ENCODE assay signal across 9 mouse cellular contexts in genomic region chr11:119928023-119928681, GRCm38 (mm10). TPM values are rescaled to one million over a fixed set of nuclear protein-coding genes. Genes with fewer than 3 reads are reported as not detected.
DNase-seq lines count a peak whose midpoint lies in the region; ATAC-seq lines count a peak whose summit lies in the region.
"Had no signal": no experiment of that assay in that cellular context is flagged by ENCODE, and none has a peak within 500 bp of the region (broad histone marks: within the 10 kb centered on the region; RNA-seq: fewer than 3 reads in every experiment).

No protein-coding gene starts in this region.

- peak; percentile 43 for DNase-seq in adrenal gland, postnatal 14 days
- no peak for DNase-seq in adrenal gland, postnatal 10 days
- DNase-seq in heart, embryonic 10.5 days (ENCODE audit: low spot score): no peak
- peak; percentile 72 to 77 for DNase-seq in right cerebral cortex, postnatal 10 days (ENCODE audit: low spot score in 2 of 2)
- no peak for DNase-seq in midbrain, embryonic 11.5 days (ENCODE audit: low spot score, missing footprints)

- no peaks in the 10 kb centered on the region; the same call in 1 of the 2 replicates for H3K27me3 ChIP-seq in heart, embryonic 10.5 days (ENCODE audit: insufficient read depth, poor library complexity, severe bottlenecking)
- H3K27me3 ChIP-seq in liver, embryonic 12.5 days (replicated peaks): no peaks in the 10 kb centered on the region
- H3K27me3 ChIP-seq in forebrain, embryonic 15.5 days: no peaks in the 10 kb centered on the region
- no peaks in the 10 kb centered on the region for H3K27me3 ChIP-seq in midbrain, embryonic 11.5 days (ENCODE audit: control insufficient read depth, insufficient read depth, low read length)
- H3K27me3 ChIP-seq: hindbrain, embryonic 15.5 days had no signal

- H3K9ac ChIP-seq in liver, embryonic 12.5 days: 0 out of 2 replicates have a peak overlapping the region, but pooled peaks have one; percentile 3
- no peak overlapping the region for H3K9ac ChIP-seq in forebrain, embryonic 15.5 days (replicated peaks)
- H3K9ac ChIP-seq in midbrain, embryonic 11.5 days (ENCODE audit: low read length): no peak overlapping the region
- H3K9ac ChIP-seq: hindbrain, embryonic 15.5 days had no signal

- H3K36me3 ChIP-seq in heart, embryonic 10.5 days: no peaks in the 10 kb centered on the region
- H3K36me3 ChIP-seq in liver, embryonic 12.5 days: no peaks in the 10 kb centered on the region
- no peaks in the 10 kb centered on the region for H3K36me3 ChIP-seq in forebrain, embryonic 15.5 days
- H3K36me3 ChIP-seq in midbrain, embryonic 11.5 days (ENCODE audit: control insufficient read depth, insufficient read depth, low read length): no peaks in the 10 kb centered on the region
- H3K36me3 ChIP-seq: hindbrain, embryonic 15.5 days had no signal

- H3K4me1 ChIP-seq in heart, embryonic 10.5 days: peaks cover 21% of the 10 kb centered on the region
- peaks cover 5% of the 10 kb centered on the region; the same call in 1 of the 2 replicates for H3K4me1 ChIP-seq in liver, embryonic 12.5 days
- 0 out of 2 replicates have a peak, but pooled peaks cover 2% of the 10 kb centered on the region for H3K4me1 ChIP-seq in forebrain, embryonic 15.5 days
- H3K4me1 ChIP-seq in midbrain, embryonic 11.5 days (ENCODE audit: control insufficient read depth, insufficient read depth, low read length): no peaks in the 10 kb centered on the region
- H3K4me1 ChIP-seq: hindbrain, embryonic 15.5 days had no signal

- peak overlapping the region; percentile 28 for H3K4me3 ChIP-seq in heart, embryonic 10.5 days
- H3K4me3 ChIP-seq in liver, embryonic 12.5 days: peak overlapping the region; percentile 22
- no peak overlapping the region for H3K4me3 ChIP-seq in forebrain, embryonic 15.5 days
- H3K4me3 ChIP-seq in midbrain, embryonic 11.5 days (ENCODE audit: low read depth, low read length): no peak overlapping the region
- H3K4me3 ChIP-seq: hindbrain, embryonic 15.5 days had no signal

- 55% methylated on average over 16 of the region's 16 CpGs for WGBS in heart, embryonic 10.5 days
- 17% methylated on average over 16 of the region's 16 CpGs for WGBS in liver, embryonic 12.5 days (ENCODE audit: insufficient replicate concordance)
- 75% methylated on average over 16 of the region's 16 CpGs for WGBS in forebrain, embryonic 15.5 days
- 72% methylated on average over 16 of the region's 16 CpGs for WGBS in midbrain, embryonic 11.5 days

- no peak overlapping the region for H3K27ac ChIP-seq in heart, embryonic 10.5 days
- H3K27ac ChIP-seq in liver, embryonic 12.5 days: no peak overlapping the region
- H3K27ac ChIP-seq in forebrain, embryonic 15.5 days (replicated peaks): no peak overlapping the region
- no peak overlapping the region for H3K27ac ChIP-seq in midbrain, embryonic 11.5 days (ENCODE audit: low read depth, low read length)
- H3K27ac ChIP-seq: hindbrain, embryonic 15.5 days had no signal

- H3K4me2 ChIP-seq in liver, embryonic 12.5 days: peak overlapping the region; percentile 49
- no peak overlapping the region for H3K4me2 ChIP-seq in forebrain, embryonic 15.5 days (replicated peaks)
- no peak overlapping the region for H3K4me2 ChIP-seq in midbrain, embryonic 11.5 days
- H3K4me2 ChIP-seq: hindbrain, embryonic 15.5 days had no signal

- no peaks in the 10 kb centered on the region for H3K9me3 ChIP-seq in heart, embryonic 10.5 days
- H3K9me3 ChIP-seq in liver, embryonic 12.5 days (replicated peaks): 0 out of 2 replicates have a peak, but pooled peaks cover 4% of the 10 kb centered on the region
- no peaks in the 10 kb centered on the region for H3K9me3 ChIP-seq in forebrain, embryonic 15.5 days
- H3K9me3 ChIP-seq in midbrain, embryonic 11.5 days (ENCODE audit: control insufficient read depth, low read length): no peaks in the 10 kb centered on the region
- H3K9me3 ChIP-seq: hindbrain, embryonic 15.5 days had no signal

- peak; percentile 90 for ATAC-seq in CD4-positive, CD25-positive, alpha-beta regulatory T cell, adult 4 months
- ATAC-seq in liver, embryonic 12.5 days: no peak
- no peak for ATAC-seq in forebrain, embryonic 15.5 days (replicated peaks)
- no peak for ATAC-seq in midbrain, embryonic 11.5 days (ENCODE audit: low FRiP score)

RNA-seq across cellular contexts. Expression of gene Baiap2, which starts 14.4 kb away (rescaled TPM):
- 20.8 TPM in 2 replicates for total RNA-seq in adrenal gland, postnatal 14 days (2021)
- 10 to 100 TPM; 18.9 to 21.3 TPM for total RNA-seq in adrenal gland, postnatal 10 days (2021)
- polyA plus RNA-seq in CD4-positive, CD25-positive, alpha-beta regulatory T cell, adult 4 months (2017; shearing (Covaris generic)): 10 to 100 TPM in 1 of 2 experiments, 1 to 10 TPM in 1; 7.9 to 11.5 TPM
- polyA plus RNA-seq in heart, embryonic 10.5 days (2016; fragmentation: Nextera tagmentation; extraction: Ambion mirVana): 11.6 and 13.1 TPM in 2 replicates
- polyA plus RNA-seq in liver, embryonic 12.5 days (2016; fragmentation: Nextera tagmentation; extraction: Ambion mirVana): 6.2 and 7.0 TPM in 2 replicates
- 28.1 and 34.0 TPM in 2 replicates for polyA plus RNA-seq in forebrain, embryonic 15.5 days (2015; fragmentation: Nextera tagmentation; extraction: Ambion mirVana)
- 9.0 and 9.8 TPM in 2 replicates for polyA plus RNA-seq in midbrain, embryonic 11.5 days (2014; fragmentation: Nextera tagmentation; extraction: Ambion mirVana)

RNA-seq across cellular contexts. Expression of gene Chmp6, which starts 14.9 kb away (rescaled TPM):
- total RNA-seq in adrenal gland, postnatal 14 days (2021): 31.0 and 37.3 TPM in 2 replicates
- 10 to 100 TPM; 34.7 to 40.0 TPM for total RNA-seq in adrenal gland, postnatal 10 days (2021)
- 10 to 100 TPM; 46.8 to 64.7 TPM for polyA plus RNA-seq in CD4-positive, CD25-positive, alpha-beta regulatory T cell, adult 4 months (2017; shearing (Covaris generic))
- polyA plus RNA-seq in heart, embryonic 10.5 days (2016; fragmentation: Nextera tagmentation; extraction: Ambion mirVana): 86.7 and 96.6 TPM in 2 replicates
- 45.9 and 48.6 TPM in 2 replicates for polyA plus RNA-seq in liver, embryonic 12.5 days (2016; fragmentation: Nextera tagmentation; extraction: Ambion mirVana)
- polyA plus RNA-seq in forebrain, embryonic 15.5 days (2015; fragmentation: Nextera tagmentation; extraction: Ambion mirVana): 94.2 and 95.7 TPM in 2 replicates
- polyA plus RNA-seq in midbrain, embryonic 11.5 days (2014; fragmentation: Nextera tagmentation; extraction: Ambion mirVana): 85.4 and 91.8 TPM in 2 replicates

Comparison
In these comparisons a context has a peak if more than half of its experiments do, and no peak if none do; other contexts are left out.
1. DNase-seq: peak in adrenal gland, postnatal 14 days (single experiment) and right cerebral cortex, postnatal 10 days (2 of 2); none in adrenal gland, postnatal 10 days (single experiment), heart, embryonic 10.5 days (single experiment) and midbrain, embryonic 11.5 days (single experiment).
2. H3K4me3 ChIP-seq: peak in heart, embryonic 10.5 days (single experiment) and liver, embryonic 12.5 days (single experiment); none in forebrain, embryonic 15.5 days (single experiment) and midbrain, embryonic 11.5 days (single experiment).